Mouse (Mus musculus) myocyte (in vitro differentiated cells): ENCODE data around the gene Itgb1bp1.

Experiments used
- MAX ChIP-seq: IDR thresholded peaks from one replicate; pipeline ENCODE4 v1.6.1; 2011; ENCODE audit warnings: low read depth, mild to moderate bottlenecking, control low read depth
- MYOD1 ChIP-seq, 3 experiments: IDR thresholded peaks; one replicate each; pipeline ENCODE4 v1.6.1; 2011; ENCODE audit warnings: control low read depth in 2 of 3, low read depth in 2 of 3, mild to moderate bottlenecking in 2 of 3, moderate library complexity in 1 of 3; ENCODE audit not compliant: insufficient read length in 2 of 3, control insufficient read depth in 1 of 3
- POLR2A ChIP-seq: IDR thresholded peaks from one replicate; pipeline ENCODE4 v1.6.1; 2011; ENCODE audit warnings: low read depth, mild to moderate bottlenecking, control low read depth, moderate library complexity; ENCODE audit not compliant: insufficient read length
- POLR2AphosphoS2 ChIP-seq: IDR thresholded peaks from one replicate; pipeline ENCODE4 v1.6.1; 2011; ENCODE audit warnings: low read depth, control low read depth; ENCODE audit not compliant: insufficient read length
- TCF12 ChIP-seq: IDR thresholded peaks from one replicate; pipeline ENCODE4 v1.6.1; 2011; ENCODE audit warnings: mild to moderate bottlenecking, control low read depth; ENCODE audit not compliant: poor library complexity, insufficient read depth, severe bottlenecking
- TCF3 ChIP-seq: IDR thresholded peaks from one replicate; pipeline ENCODE4 v1.6.1; 2011; ENCODE audit warnings: low read depth, control low read depth; ENCODE audit not compliant: insufficient read length
- USF1 ChIP-seq: IDR thresholded peaks from one replicate; pipeline ENCODE4 v1.6.1; 2011; ENCODE audit warnings: low read depth, mild to moderate bottlenecking, control low read depth, moderate library complexity

DNA sequence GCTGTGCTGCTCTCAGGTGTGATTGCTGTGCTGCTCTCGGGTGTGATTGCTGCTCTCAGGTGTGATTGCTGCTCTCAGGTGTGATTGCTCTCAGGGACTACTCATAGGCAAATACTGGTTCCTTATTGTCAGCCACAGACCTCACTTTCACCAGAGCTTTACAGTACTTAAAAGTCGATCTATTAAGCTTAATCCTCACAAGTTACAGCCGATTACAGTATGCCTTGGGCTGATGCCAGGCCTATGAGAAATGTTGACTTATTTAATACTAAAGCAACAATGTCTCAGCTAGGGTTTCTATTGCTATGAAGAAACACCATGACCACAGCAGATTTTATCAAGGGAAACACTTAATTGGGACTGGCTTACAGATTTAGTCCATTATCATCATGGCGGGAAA is 89.7 kb downstream of the Itgb1bp1 start:
- TF ChIP-seq TCF3 (no peak), POLR2A (no peak), MAX (no peak), POLR2AphosphoS2 (no peak), USF1 (no peak), MYOD1 (IDR thresholded peaks at IDR 0.05; ENCODE audit: control insufficient read depth in 1 of 3, insufficient read length in 2 of 3, low read depth in 2 of 3) (no peak), TCF12 (no peak)
